Mouse (Mus musculus): Measurements from ENCODE around the gene Zmat1.
"Not testable (repeated sequence)": the region's sequence is repeated elsewhere in the genome, so short reads cannot be mapped to it uniquely, and the experiment has no call there.

The Zmat1 gene

GRCm38 (mm10) chrX:135008720-135009470 is at the start of gene Zmat1:
Gene Zmat1, minus strand, starts transcription at chrX:135009209.
- peak; percentile 87 to 88 for DNase-seq (ENCODE audit: low spot score in 2 of 2)

DNA sequence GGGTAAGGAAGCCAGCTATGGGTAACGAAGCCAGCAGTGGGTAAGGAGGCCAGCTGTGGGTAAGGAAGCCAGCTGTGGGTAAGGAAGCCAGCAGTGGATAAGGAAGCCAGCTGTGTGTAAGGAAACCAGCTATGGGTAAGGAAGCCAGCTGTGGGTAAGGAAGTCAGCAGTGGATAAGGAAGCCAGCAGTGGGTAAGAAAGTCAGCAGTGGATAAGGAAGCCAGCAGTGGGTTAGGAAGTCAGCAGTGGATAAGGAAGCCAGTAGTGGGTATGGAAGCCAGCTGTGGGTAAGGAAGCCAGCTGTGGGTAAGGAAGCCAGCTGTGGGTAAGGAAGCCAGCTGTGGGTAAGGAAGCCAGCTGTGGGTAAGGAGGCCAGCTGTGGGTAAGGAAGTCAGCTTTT is 44.9 kb upstream of the Zmat1 start:
- DNase-seq (ENCODE audit: low spot score in 2 of 2): not testable (repeated sequence)

DNA sequence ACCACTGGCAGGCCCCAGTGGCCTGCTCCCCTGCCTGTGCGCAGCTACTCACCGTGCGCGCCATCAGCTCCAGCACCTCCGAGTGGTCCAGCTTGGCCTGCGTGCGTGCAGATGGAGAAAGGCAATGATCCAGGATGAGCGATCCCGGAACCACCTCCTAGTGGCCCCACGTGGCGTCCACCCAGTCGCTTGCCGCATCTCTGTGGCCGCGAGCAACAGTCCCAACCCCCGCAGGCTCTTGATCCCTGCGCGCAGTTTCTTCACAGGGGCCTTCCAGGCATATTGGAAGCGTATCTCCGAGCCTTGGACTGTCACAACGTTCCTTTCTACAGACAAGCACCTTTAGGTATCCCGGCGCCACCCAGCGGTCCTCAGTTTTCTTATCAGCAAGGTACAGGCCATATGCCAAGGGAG is 27.0 kb upstream of the Zmat1 start:
- DNase-seq (ENCODE audit: low spot score in 2 of 2): peak in 1 of 2 experiments; percentile 35

DNA sequence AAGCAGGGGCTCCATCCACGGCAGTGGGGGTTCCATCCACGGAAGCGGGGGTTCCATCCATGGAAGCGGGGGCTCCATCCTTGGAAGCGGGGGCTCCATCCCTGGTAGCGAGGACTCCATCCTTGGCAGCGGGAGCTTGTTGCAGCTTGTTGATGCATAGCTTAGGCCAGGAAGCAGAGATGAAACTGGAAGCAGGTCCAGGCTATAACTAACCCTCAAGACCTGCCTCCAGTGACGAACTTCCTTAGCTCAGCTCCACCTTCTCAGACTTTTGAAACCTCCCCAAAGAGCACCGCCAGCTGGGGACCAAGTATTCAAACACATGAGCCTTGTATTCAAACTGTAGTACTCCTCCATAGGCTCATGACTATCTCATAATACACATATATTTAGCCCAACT is 16.1 kb upstream of the Zmat1 start:
- no peak for DNase-seq (ENCODE audit: low spot score in 2 of 2)

GRCm38 (mm10) chrX:135011381-135011780 is 2.4 kb upstream of the Zmat1 start:
- DNase-seq (ENCODE audit: low spot score in 2 of 2): no peak

DNA sequence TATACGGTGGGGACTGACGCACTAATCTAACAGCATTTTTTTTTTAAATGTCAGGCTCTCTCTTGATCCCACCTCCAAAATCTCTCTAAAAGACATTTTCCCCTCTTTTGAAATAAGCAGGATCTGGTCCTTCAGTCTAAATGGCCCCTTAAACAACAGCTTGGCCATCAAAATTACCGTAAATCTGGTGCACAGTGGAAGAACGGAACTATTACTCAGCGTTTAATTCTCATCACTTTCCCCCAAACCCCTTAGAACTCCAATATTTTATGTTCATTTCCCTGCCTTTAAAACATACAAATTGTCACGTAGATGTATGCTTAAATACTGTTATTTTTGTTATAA is 434 bp upstream of the Zmat1 start:
- DNase-seq (ENCODE audit: low spot score in 2 of 2): no peak

DNA sequence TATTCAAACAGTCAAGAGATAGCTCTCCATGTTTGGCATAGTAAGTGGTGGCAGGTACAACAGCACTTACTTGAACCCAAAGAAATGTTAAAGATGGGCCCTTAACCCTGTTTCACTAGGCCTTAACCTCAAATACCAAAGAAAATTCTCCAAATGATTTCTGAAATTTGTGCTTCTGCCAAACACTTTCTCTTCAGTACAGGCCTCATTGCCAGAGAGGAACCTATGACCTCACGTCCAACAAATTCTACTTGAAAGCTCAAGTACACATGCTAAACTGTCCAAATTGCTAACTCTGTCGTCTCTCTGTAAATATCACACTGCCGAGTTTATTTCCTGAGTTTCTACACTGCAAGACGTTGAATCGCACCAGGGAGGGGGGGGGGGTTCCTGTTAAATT is 988 bp downstream of the Zmat1 start:
- DNase-seq (ENCODE audit: low spot score in 2 of 2): no peak

GRCm38 (mm10) chrX:134964546-134964945 is 44.5 kb downstream of the Zmat1 start, which contains the start of gene Nxf2:
Gene Nxf2, minus strand, starts transcription at chrX:134964754.
- DNase-seq (ENCODE audit: low spot score in 2 of 2): no peak

- peak; percentile 35 to 48 for DNase-seq (ENCODE audit: low spot score in 2 of 2)
These were observed 45.5 kb downstream of the Zmat1 start for GRCm38 (mm10) chrX:134963305-134964094.

- peak in 1 of 2 experiments; percentile 36 for DNase-seq (ENCODE audit: low spot score in 2 of 2)
These were observed 78.6 kb downstream of the Zmat1 start for GRCm38 (mm10) chrX:134930361-134930760.

DNA sequence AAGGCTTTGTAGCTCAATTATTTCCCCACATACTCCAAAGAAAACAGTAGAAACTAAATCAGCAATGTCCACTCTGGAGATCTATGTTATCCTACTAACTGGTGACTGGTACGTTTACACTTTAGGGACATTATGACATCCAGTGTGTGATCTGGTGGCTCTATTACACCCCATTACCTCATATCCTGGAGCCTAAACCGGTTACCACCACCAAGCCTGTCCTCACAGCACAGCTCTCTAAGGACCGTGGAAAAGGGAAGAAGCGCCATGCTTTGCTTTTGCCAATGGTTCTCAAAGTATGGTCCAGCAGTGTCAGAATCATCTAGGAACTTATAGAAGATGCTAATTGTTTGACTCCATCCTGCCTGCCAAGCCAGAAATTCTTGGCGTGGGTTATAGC is 79.1 kb downstream of the Zmat1 start:
- DNase-seq (ENCODE audit: low spot score in 2 of 2): no peak

- DNase-seq (ENCODE audit: low spot score in 2 of 2): peak in 1 of 2 experiments; percentile 45
These were observed 84.0 kb downstream of the Zmat1 start for GRCm38 (mm10) chrX:134925058-134925457.

DNA sequence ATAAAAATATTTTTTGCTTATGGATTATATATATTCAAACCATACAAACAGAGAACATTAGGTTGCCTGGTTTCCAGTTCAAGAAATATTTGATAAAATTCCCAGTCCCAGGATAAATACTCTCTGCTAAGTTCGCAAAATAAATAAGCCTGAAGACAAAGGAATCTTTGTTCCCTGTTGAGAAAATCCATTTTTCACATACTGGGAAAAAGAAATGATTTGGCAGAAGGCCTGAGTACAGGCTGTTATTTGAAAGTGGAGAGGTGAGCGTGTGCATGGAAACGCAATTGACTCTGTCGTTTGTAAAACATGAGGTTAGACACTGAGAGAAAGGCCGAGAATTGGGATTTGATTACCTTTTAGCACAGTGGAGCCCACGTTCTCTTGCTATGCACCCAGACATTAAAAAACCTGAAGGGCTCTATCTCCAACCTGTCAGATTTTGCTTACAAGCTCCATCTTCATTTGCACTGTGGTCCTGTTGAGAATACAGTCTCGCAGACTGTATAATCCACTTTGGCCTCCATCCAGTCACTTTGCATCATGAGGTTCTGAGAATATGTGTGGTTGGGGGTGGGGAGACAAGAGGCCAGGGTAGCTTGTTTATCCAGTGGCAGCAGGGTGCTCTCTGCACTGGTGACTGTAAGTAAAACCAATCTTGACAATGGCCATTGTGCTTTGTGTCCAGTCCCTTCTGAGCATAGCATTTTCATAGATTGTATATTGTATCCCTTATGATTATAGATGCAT is 85.2 kb downstream of the Zmat1 start:
- no peak for DNase-seq (ENCODE audit: low spot score in 2 of 2)
